Mouse (Mus musculus): ENCODE results near the gene Cdhr2.

DNA sequence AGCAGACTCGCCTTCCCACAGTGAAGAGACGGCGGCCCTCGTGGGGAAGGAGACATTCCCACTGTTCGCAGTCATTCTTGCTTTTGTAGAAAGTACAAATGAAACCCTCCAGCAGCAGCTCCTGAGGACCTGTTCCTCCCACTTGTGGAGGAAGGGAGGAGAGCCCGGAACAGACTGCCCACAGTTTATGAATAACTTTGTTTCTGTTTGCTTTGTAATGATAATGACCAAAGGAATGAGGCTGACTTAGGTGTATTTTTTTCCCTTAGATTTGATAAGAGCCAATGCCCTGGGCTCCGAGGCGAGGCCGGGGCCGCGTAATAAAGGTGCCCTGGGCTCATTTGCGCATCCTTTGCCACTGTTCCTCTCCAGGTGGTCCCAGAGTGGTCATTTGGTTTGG lies 39.9 kb upstream of the Cdhr2 start:
- no peak for TF ChIP-seq POLR2A (IDR thresholded peaks at IDR 0.05; ENCODE audit: low read depth, low read length)
- no peak for TF ChIP-seq CTCF (conservative IDR thresholded peaks at IDR 0.05; ENCODE audit: insufficient read depth, insufficient read length, low read depth, low read length)

Data from kidney, adult 2 months (tissue).